Mouse (Mus musculus) neural tube, embryonic 13.5 days (tissue): ENCODE data around the gene Grm3. TPM values are rescaled to one million over a fixed set of nuclear protein-coding genes. Genes with fewer than 3 reads are reported as not detected.

ENCODE experiments used
- ATAC-seq: fragments of 200-750 bp; cut with Nextera tagmentation; 2 replicates; pipeline ENCODE4 v1.8.0; 2017; ENCODE audit warnings: low read depth, mild to moderate bottlenecking, moderate TSS enrichment, moderate library complexity
- H3K27ac ChIP-seq: fragments of 300-500 bp; sonication (generic); replicated peaks from 2 replicates; pipeline ENCODE4 v1.5.1; 2015; ENCODE audit warnings: moderate library complexity, mild to moderate bottlenecking, inconsistent platforms
- H3K27me3 ChIP-seq: fragments of 300-500 bp; sonication (generic); 2 replicates; pipeline ENCODE4 v1.6.1; 2015; ENCODE audit warnings: mild to moderate bottlenecking, inconsistent platforms
- H3K36me3 ChIP-seq: fragments of 300-500 bp; sonication (generic); 2 replicates; pipeline ENCODE4 v1.6.1; 2015; ENCODE audit warnings: mild to moderate bottlenecking, inconsistent platforms
- H3K4me1 ChIP-seq: fragments of 300-500 bp; sonication (generic); replicated peaks from 2 replicates; pipeline ENCODE4 v1.6.1; 2015; ENCODE audit warnings: inconsistent platforms
- H3K4me2 ChIP-seq: fragments of 300-500 bp; sonication (generic); 2 replicates; pipeline ENCODE4 v1.6.1; 2015; ENCODE audit warnings: inconsistent platforms, mild to moderate bottlenecking, moderate library complexity
- H3K4me3 ChIP-seq: fragments of 300-500 bp; sonication (generic); 2 replicates; pipeline ENCODE4 v1.5.1; 2015; ENCODE audit warnings: mild to moderate bottlenecking, inconsistent platforms
- H3K9ac ChIP-seq: fragments of 300-500 bp; sonication (generic); 2 replicates; pipeline ENCODE4 v1.6.1; 2015; ENCODE audit warnings: moderate library complexity, mild to moderate bottlenecking, inconsistent platforms
- H3K9me3 ChIP-seq: fragments of 300-500 bp; sonication (generic); 2 replicates; pipeline ENCODE4 v1.6.1; 2016; ENCODE audit warnings: inconsistent platforms
- WGBS: fragments of 180-500 bp; shearing (Covaris S2); methylation state at CpG from one replicate; pipeline ENCODE4 v1.1.7; 2015; 5-methylcytosine and 5-hydroxymethylcytosine counted together
- polyA plus RNA-seq: library from polyadenylated mRNA; unstranded; fragments of >200 nt; fragmentation: Nextera tagmentation; extraction: Ambion mirVana; gene quantifications from 2 replicates; pipeline ENCODE4 v1.2.1, GENCODE M21; 2015

Grm3 gene
- polyA plus RNA-seq, 1 experiment from 2014 or later, result 21.1 TPM

DNA sequence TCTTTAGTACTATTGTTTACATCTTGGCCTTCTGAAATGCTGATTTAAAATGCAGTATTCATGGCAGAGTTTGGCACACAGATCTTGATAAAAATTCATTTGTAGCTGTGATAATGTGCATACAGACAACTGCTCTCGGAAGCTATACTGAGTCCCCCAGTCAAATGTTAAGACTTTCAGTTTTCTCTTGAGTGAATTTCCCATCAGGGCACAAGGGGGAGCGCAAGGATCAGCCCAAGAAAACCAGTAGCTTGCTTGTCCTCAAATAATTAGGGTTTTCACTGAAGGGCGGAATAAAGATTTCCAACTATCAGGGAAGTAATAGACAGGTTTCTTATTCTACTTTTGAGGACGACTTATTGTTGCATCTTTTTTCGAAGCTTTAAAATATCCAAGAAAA, 275.4 kb downstream of the Grm3 start:
- 80% methylated on average over 5 of the region's 5 CpGs for WGBS
- no peak for ATAC-seq
- Histone ChIP-seq H3K36me3 (no peaks in the 10 kb centered on the region), H3K27me3 (no peaks in the 10 kb centered on the region), H3K4me3 (no peak overlapping the region), H3K4me2 (no peak overlapping the region), H3K9ac (no peak overlapping the region), H3K9me3 (no peaks in the 10 kb centered on the region), H3K4me1 (no peaks in the 10 kb centered on the region), H3K27ac (no peak overlapping the region)

DNA sequence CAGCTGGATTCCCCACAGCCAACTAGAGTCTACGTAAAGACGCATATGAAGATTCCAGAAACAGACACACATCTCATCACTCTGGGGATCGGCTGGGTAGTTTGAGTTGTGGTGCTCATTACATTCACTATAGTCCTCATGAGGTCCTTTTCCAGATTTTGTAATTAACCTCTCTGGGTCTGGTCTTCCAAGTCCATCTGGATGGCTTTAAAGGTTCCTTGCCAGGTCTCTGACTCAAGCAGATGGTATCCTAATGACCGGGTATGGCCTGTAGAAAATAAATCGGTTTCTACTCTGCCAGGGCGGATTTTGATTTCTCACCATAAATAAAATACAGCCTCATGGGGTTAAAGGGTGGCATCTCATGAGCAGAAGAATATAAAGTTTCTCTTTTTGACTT, 276.0 kb downstream of the Grm3 start:
- H3K4me2 ChIP-seq, result no peak overlapping the region
- no peaks in the 10 kb centered on the region for H3K36me3 ChIP-seq
- H3K9ac ChIP-seq, result no peak overlapping the region
- H3K4me1 ChIP-seq, result no peaks in the 10 kb centered on the region
- no peaks in the 10 kb centered on the region for H3K27me3 ChIP-seq
- ATAC-seq, result no peak
- 86% methylated on average over 6 of the region's 6 CpGs for WGBS
- H3K9me3 ChIP-seq, result no peaks in the 10 kb centered on the region
- no peak overlapping the region for H3K4me3 ChIP-seq
- no peak overlapping the region for H3K27ac ChIP-seq

DNA sequence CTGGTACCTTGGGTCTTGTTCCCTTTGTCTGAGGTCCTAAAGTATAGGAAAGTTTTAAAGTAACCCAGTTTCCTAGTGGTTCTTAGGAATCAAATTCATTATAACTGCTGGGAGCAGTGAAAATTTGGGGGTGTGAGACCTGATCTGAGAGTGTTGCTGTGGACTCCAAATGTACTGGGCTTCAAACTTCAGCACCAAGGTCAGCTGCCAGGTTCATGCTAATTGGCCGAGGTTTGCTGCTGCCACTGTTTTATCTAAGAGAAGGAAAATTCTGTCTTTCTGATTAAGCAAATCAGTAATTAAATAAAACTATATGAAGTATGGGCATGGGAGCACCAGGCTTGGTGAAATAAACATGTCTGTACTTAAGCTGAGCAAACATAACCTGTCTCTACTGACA, 278.8 kb downstream of the Grm3 start:
- WGBS, result 24% methylated on average over 1 of the region's 1 CpGs
- ATAC-seq, result no peak
- Histone ChIP-seq H3K36me3 (0 out of 2 replicates have a peak, but pooled peaks cover 5% of the 10 kb centered on the region), H3K9ac (no peak overlapping the region), H3K9me3 (no peaks in the 10 kb centered on the region), H3K4me1 (no peaks in the 10 kb centered on the region), H3K27me3 (no peaks in the 10 kb centered on the region), H3K4me2 (no peak overlapping the region), H3K4me3 (no peak overlapping the region), H3K27ac (no peak overlapping the region)
